Mouse (Mus musculus) MEL (cell line): ENCODE data around the gene 4933417A18Rik. TPM values are rescaled to one million over a fixed set of nuclear protein-coding genes. Genes with fewer than 3 reads are reported as not detected.

ENCODE experiments used
- DNase-seq: peaks from one replicate; pipeline ENCODE4 v3.0.0; 2011; ENCODE audit warnings: low read depth, low spot score
- H3K27ac ChIP-seq: 2 replicates; pipeline ENCODE4 v1.5.1; 2012; ENCODE audit warnings: low read depth, mild to moderate bottlenecking, control low read depth, low read length, moderate library complexity; ENCODE audit not compliant: control insufficient read depth
- H3K27me3 ChIP-seq, 2 experiments: fragments of 150-350 bp in 1 of 2; sonication (generic) in 1 of 2; 2 replicates each; pipeline ENCODE4 v1.6.1; 2012; ENCODE audit warnings: low read length in 2 of 2, mild to moderate bottlenecking in 2 of 2, improper control_type of control experiment in 1 of 2, moderate library complexity in 1 of 2; ENCODE audit not compliant: insufficient read depth in 2 of 2, control insufficient read depth in 1 of 2
- H3K36me3 ChIP-seq, 2 experiments: 2 replicates each; pipeline ENCODE4 v1.6.1; 2012 to 2014; ENCODE audit warnings: low read length in 2 of 2, improper control_type of control experiment in 1 of 2, inconsistent platforms in 1 of 2, mild to moderate bottlenecking in 1 of 2; ENCODE audit not compliant: insufficient read depth in 2 of 2, control insufficient read depth in 1 of 2
- H3K4me1 ChIP-seq, 2 experiments: fragments of 150-350 bp in 1 of 2; sonication (generic) in 1 of 2; 2 replicates each; pipeline ENCODE4 v1.6.1; 2012; ENCODE audit warnings: low read length in 2 of 2, improper control_type of control experiment in 1 of 2, mild to moderate bottlenecking in 1 of 2; ENCODE audit not compliant: insufficient read depth in 2 of 2, control insufficient read depth in 1 of 2
- H3K4me3 ChIP-seq, 2 experiments: fragments of 150-350 bp in 1 of 2; sonication (generic) in 1 of 2; 2 replicates each; pipeline ENCODE4 v1.5.1; 2012; ENCODE audit warnings: low read depth in 2 of 2, low read length in 2 of 2, mild to moderate bottlenecking in 2 of 2, moderate library complexity in 2 of 2, control low read depth in 1 of 2, improper control_type of control experiment in 1 of 2; ENCODE audit not compliant: control insufficient read depth in 1 of 2, insufficient read depth in 1 of 2
- H3K79me2 ChIP-seq: 2 replicates; pipeline ENCODE4 v1.6.1; 2012; ENCODE audit warnings: mild to moderate bottlenecking, low read length, moderate library complexity; ENCODE audit not compliant: control insufficient read depth, poor library complexity, insufficient read depth
- H3K9ac ChIP-seq: 2 replicates; pipeline ENCODE4 v1.6.1; 2012; ENCODE audit warnings: low read depth, mild to moderate bottlenecking, control low read depth, low read length, moderate library complexity; ENCODE audit not compliant: control insufficient read depth, poor library complexity, severe bottlenecking
- H3K9me3 ChIP-seq: fragments of 150-350 bp; sonication (generic); replicated peaks from 2 replicates; pipeline ENCODE4 v1.6.1; 2012; ENCODE audit warnings: mild to moderate bottlenecking, low read length, improper control_type of control experiment, moderate library complexity; ENCODE audit not compliant: insufficient read depth
- BHLHE40 ChIP-seq: IDR thresholded peaks from 2 replicates; pipeline ENCODE4 v1.6.1; 2012; ENCODE audit warnings: low read depth, mild to moderate bottlenecking, inconsistent platforms, low read length, improper control_type of control experiment, borderline replicate concordance
- CHD1 ChIP-seq: IDR thresholded peaks from 2 replicates; pipeline ENCODE4 v1.6.1; 2012; ENCODE audit warnings: low read depth, mild to moderate bottlenecking, inconsistent platforms, low read length, improper control_type of control experiment
- CTCF ChIP-seq, 3 experiments: IDR thresholded peaks in 2 of 3; conservative IDR thresholded peaks in 1 of 3; 2 replicates each; pipeline ENCODE4 v1.5.1; 2011 to 2012; ENCODE audit warnings: low read length in 3 of 3, low read depth in 2 of 3, mild to moderate bottlenecking in 2 of 3, improper control_type of control experiment in 1 of 3, inconsistent platforms in 1 of 3, mixed read lengths in 1 of 3, moderate library complexity in 1 of 3; ENCODE audit not compliant: control insufficient read depth in 1 of 3, insufficient read depth in 1 of 3, poor library complexity in 1 of 3, severe bottlenecking in 1 of 3
- ETS1 ChIP-seq: IDR thresholded peaks from 2 replicates; pipeline ENCODE4 v1.6.1; 2012; ENCODE audit warnings: low read depth, mild to moderate bottlenecking, inconsistent platforms, low read length, improper control_type of control experiment, moderate library complexity
- GATA1 ChIP-seq: IDR thresholded peaks from 2 replicates; pipeline ENCODE4 v1.6.1; 2011; ENCODE audit warnings: low read depth, low read length, improper control_type of control experiment
- JUND ChIP-seq: IDR thresholded peaks from 2 replicates; pipeline ENCODE4 v1.6.1; 2011; ENCODE audit warnings: low read depth, mild to moderate bottlenecking, improper control_type of control experiment, low read length
- KAT2A ChIP-seq: conservative IDR thresholded peaks from 2 replicates; pipeline ENCODE4 v1.6.1; 2012; ENCODE audit warnings: low read depth, low read length, improper control_type of control experiment, inconsistent platforms
- MAFK ChIP-seq: IDR thresholded peaks from 2 replicates; pipeline ENCODE4 v1.6.1; 2011; ENCODE audit warnings: low read depth, mild to moderate bottlenecking, low read length, improper control_type of control experiment, borderline replicate concordance
- MAX ChIP-seq: IDR thresholded peaks from 2 replicates; pipeline ENCODE4 v1.6.1; 2011; ENCODE audit warnings: low read length, improper control_type of control experiment
- MAZ ChIP-seq: IDR thresholded peaks from 2 replicates; pipeline ENCODE4 v1.6.1; 2012; ENCODE audit warnings: low read depth, mild to moderate bottlenecking, inconsistent platforms, low read length, improper control_type of control experiment
- MYB ChIP-seq: IDR thresholded peaks from 2 replicates; pipeline ENCODE4 v1.6.1; 2011; ENCODE audit warnings: mild to moderate bottlenecking, low read depth, low read length, improper control_type of control experiment
- MYC ChIP-seq: IDR thresholded peaks from 2 replicates; pipeline ENCODE4 v1.6.1; 2011; ENCODE audit warnings: low read depth, mild to moderate bottlenecking, low read length, improper control_type of control experiment, moderate library complexity
- NELFE ChIP-seq: IDR thresholded peaks from 2 replicates; pipeline ENCODE4 v1.6.1; 2011; ENCODE audit warnings: low read depth, low read length, improper control_type of control experiment
- POLR2A ChIP-seq, 2 experiments: IDR thresholded peaks; 2 replicates each; pipeline ENCODE4 v1.6.1; 2011 to 2012; ENCODE audit warnings: low read length in 2 of 2, mild to moderate bottlenecking in 2 of 2, control low read depth in 1 of 2, improper control_type of control experiment in 1 of 2, low read depth in 1 of 2, moderate library complexity in 1 of 2; ENCODE audit not compliant: control insufficient read depth in 1 of 2, insufficient read depth in 1 of 2, poor library complexity in 1 of 2
- POLR2AphosphoS5 ChIP-seq: IDR thresholded peaks from 2 replicates; pipeline ENCODE4 v1.6.1; 2012; ENCODE audit warnings: low read depth, borderline replicate concordance, mild to moderate bottlenecking, inconsistent platforms, low read length, moderate library complexity, mixed read lengths
- RAD21 ChIP-seq: IDR thresholded peaks from 2 replicates; pipeline ENCODE4 v1.6.1; 2011; ENCODE audit warnings: mild to moderate bottlenecking, low read depth, low read length, improper control_type of control experiment
- RCOR1 ChIP-seq: IDR thresholded peaks from 2 replicates; pipeline ENCODE4 v1.6.1; 2012; ENCODE audit warnings: low read depth, mild to moderate bottlenecking, inconsistent platforms, low read length, improper control_type of control experiment
- SIN3A ChIP-seq: IDR thresholded peaks from 2 replicates; pipeline ENCODE4 v1.6.1; 2012; ENCODE audit warnings: low read length, improper control_type of control experiment, inconsistent platforms
- SMC3 ChIP-seq: IDR thresholded peaks from 2 replicates; pipeline ENCODE4 v1.6.1; 2011; ENCODE audit warnings: low read depth, low read length, improper control_type of control experiment
- TBP ChIP-seq: IDR thresholded peaks from 2 replicates; pipeline ENCODE4 v1.8.0; 2011; ENCODE audit warnings: low read depth, low read length, improper control_type of control experiment
- TCF12 ChIP-seq: IDR thresholded peaks from 2 replicates; pipeline ENCODE4 v1.6.1; 2014; ENCODE audit warnings: low read depth, mild to moderate bottlenecking, inconsistent platforms, low read length, improper control_type of control experiment, moderate library complexity
- UBTF ChIP-seq: IDR thresholded peaks from 2 replicates; pipeline ENCODE4 v1.6.1; 2012; ENCODE audit warnings: low read depth, mild to moderate bottlenecking, inconsistent platforms, low read length, improper control_type of control experiment, moderate library complexity, borderline replicate concordance; ENCODE audit not compliant: insufficient read depth
- USF1 ChIP-seq: IDR thresholded peaks from 2 replicates; pipeline ENCODE4 v1.6.1; 2014; ENCODE audit warnings: low read depth, mild to moderate bottlenecking, inconsistent platforms, low read length, improper control_type of control experiment, moderate library complexity
- ZC3H11A ChIP-seq: IDR thresholded peaks from 2 replicates; pipeline ENCODE4 v1.6.1; 2012; ENCODE audit warnings: low read depth, mild to moderate bottlenecking, inconsistent platforms, low read length, improper control_type of control experiment
- ZKSCAN1 ChIP-seq: IDR thresholded peaks from 2 replicates; pipeline ENCODE4 v1.6.1; 2012; ENCODE audit warnings: low read depth, mild to moderate bottlenecking, inconsistent platforms, low read length, improper control_type of control experiment, moderate library complexity
- polyA plus RNA-seq, 2 experiments: library from polyadenylated mRNA; stranded (reverse) in 1 of 2; unstranded in 1 of 2; fragments of >175 nt in 1 of 2; fragments of >200 nt in 1 of 2; gene quantifications; 2 replicates each; pipeline versions ENCODE4 v1.2.1 to v1.2.4; 2012; ENCODE audit warnings: low replicate concordance in 2 of 2, low read depth in 1 of 2; ENCODE audit not compliant: insufficient read length in 2 of 2, insufficient read depth in 1 of 2, missing spikeins in 1 of 2
- total RNA-seq: library from RNA; depleted of rRNA; stranded (reverse); fragments of 300-350 nt; gene quantifications from 2 replicates; pipeline ENCODE4 v1.2.3, GENCODE M21; 2012

Gene 4933417A18Rik
- total and polyA plus RNA-seq, 3 experiments = not detected

GRCm38 (mm10) chr13:34875166-34875710 is 49.0 kb upstream of the 4933417A18Rik start, which contains the start of gene Prpf4b (continued):
- TF ChIP-seq JUND = no peak
- no peak for TF ChIP-seq MYB
- TF ChIP-seq MAZ = 0 out of 2 replicates have a peak, but pooled peaks have one; percentile 13

DNA sequence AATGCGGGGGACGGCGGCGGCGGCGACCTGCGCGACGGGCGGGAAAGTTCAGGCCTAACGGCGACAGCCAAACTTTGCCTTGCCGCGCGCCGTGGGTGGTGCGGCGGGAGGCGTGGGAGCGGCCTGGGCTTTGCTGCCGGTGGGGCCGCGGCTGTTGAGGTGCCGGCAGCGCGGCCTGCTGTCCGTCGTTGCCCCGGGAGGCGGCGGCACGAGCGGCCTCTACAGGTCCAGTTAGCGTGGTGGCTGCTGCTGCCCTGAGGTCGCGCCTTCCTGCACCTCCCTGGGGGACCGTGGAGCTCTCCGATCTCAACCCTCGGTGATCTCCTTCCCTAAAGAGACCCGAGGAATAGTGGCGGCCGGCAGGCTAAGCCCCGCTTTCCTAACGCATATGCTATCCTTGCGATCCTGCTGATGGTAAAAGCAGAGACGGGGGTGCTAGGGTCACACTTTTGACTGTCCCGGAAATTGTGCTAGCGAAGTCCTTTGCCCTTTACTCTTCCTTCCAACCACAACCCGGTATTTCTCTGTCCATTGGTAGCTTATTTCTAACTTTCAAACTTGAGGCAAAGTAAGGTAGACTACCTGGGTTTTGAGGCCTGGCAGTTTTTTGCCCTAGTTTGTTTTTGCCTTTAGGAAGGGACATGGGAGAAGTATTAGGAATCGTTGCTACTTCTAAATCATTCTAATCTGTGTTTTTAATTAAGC is 48.3 kb upstream of the 4933417A18Rik start:
- peak overlapping the region; percentile 97 for H3K27ac ChIP-seq
- H3K4me1 ChIP-seq = peaks cover 0 to 10% of the 10 kb centered on the region in 2 experiments; a peak in 3 of 4 replicates
- no peak for TF ChIP-seq ETS1
- TF ChIP-seq ZC3H11A = no peak
- no peak for TF ChIP-seq POLR2AphosphoS5
- no peak for TF ChIP-seq BHLHE40
- TF ChIP-seq SMC3 = no peak
- no peak for TF ChIP-seq RCOR1
- TF ChIP-seq MAFK = no peak
- TF ChIP-seq CTCF (IDR thresholded peaks at IDR 0.05 in 2 of 3, conservative IDR thresholded peaks at IDR 0.05 in 1 of 3; ENCODE audit: control insufficient read depth in 1 of 3, insufficient read depth in 1 of 3, low read depth in 2 of 3, low read length in 3 of 3, poor library complexity in 1 of 3, severe bottlenecking in 1 of 3) = peak in 1 of 3 experiments; percentile 27; a peak in 2 of 6 replicates
- TF ChIP-seq RAD21 = no peak
- TF ChIP-seq MYB = no peak
- no peak for TF ChIP-seq TCF12
- TF ChIP-seq UBTF = no peak
- no peak for TF ChIP-seq MYC
- TF ChIP-seq USF1 = no peak
- TF ChIP-seq KAT2A = no peak
- no peak for TF ChIP-seq MAX
- TF ChIP-seq TBP = no peak
- TF ChIP-seq ZKSCAN1 = no peak
- peak; percentile 12; the same call in 1 of the 2 replicates for TF ChIP-seq SIN3A
- TF ChIP-seq NELFE = no peak
- TF ChIP-seq POLR2A (IDR thresholded peaks at IDR 0.05; ENCODE audit: control insufficient read depth in 1 of 2, insufficient read depth in 1 of 2, low read depth in 1 of 2, low read length in 2 of 2, poor library complexity in 1 of 2) = peak in 1 of 2 experiments; percentile 3; a peak in 1 of 4 replicates
- TF ChIP-seq GATA1 = no peak
- TF ChIP-seq CHD1 = peak; percentile 87
- peaks cover 50% of the 10 kb centered on the region for H3K79me2 ChIP-seq
- peak overlapping the region; percentile 90 for H3K9ac ChIP-seq
- no peaks in the 10 kb centered on the region for H3K9me3 ChIP-seq
- H3K36me3 ChIP-seq = peaks cover 4 to 22% of the 10 kb centered on the region in 2 experiments
- no peaks in the 10 kb centered on the region; a peak in 1 of 4 replicates for H3K27me3 ChIP-seq
- peak overlapping the region; percentile 87 to 89 for H3K4me3 ChIP-seq
- peak; percentile 69 for DNase-seq
